Mouse (Mus musculus): ENCODE results near the gene Trim61.

Trim61 gene

GRCm38 (mm10) chr8:64987731-64988130, 30.6 kb downstream of the Trim61 start, which contains the start of gene Trim75:
Gene Trim75 (minus strand): TSS chr8:64987831.
- DNase-seq (ENCODE audit: low spot score), result no peak

- no peak for DNase-seq (ENCODE audit: low spot score)
These were observed 35.0 kb downstream of the Trim61 start for GRCm38 (mm10) chr8:64983150-64983897.

Data from MN1 (cell line).